Mouse (Mus musculus) stomach, postnatal 0 days (tissue): ENCODE measurements around the gene Dcst2.

Experiments
- CTCF ChIP-seq: IDR thresholded peaks from 2 replicates; pipeline ENCODE4 v1.5.1; 2016; ENCODE audit warnings: antibody characterized with exemption, low read depth, mild to moderate bottlenecking, moderate library complexity
- EP300 ChIP-seq: optimal IDR thresholded peaks from 2 replicates; pipeline ENCODE3; 2016; ENCODE audit warnings: antibody characterized with exemption

DNA sequence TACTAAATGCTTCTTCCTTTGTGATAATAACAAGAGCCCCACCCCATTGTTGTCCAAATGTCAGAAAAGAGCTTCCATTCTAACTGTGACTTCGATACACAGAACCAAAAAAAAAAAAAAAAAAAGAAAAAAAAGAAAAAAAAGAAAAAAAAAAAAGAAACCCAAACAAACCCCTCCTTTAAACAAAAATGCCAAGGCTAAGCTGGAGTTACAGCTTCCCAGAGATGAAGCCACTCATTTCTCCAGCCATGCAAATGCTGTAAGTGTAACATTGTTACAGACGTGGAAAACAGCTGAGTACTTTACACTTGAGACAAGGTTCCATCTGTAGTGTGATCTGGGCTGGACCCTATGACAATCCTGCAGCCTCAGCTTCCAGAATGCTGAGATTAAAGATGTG is 55.4 kb downstream of the Dcst2 start:
- no peak for TF ChIP-seq CTCF
- no peak for TF ChIP-seq EP300
